Mouse (Mus musculus) small intestine, adult 2 months (tissue): ENCODE measurements at regions not wholly inside any gene's neighbourhood (a gene's known extent, or its start where the extent isn't known, plus 50 kb on each side); places are given as distances from the start of the nearest gene placed in this dataset.

Source experiments
- CTCF ChIP-seq: fragments of 200-500 bp; IDR thresholded peaks from 2 replicates; pipeline ENCODE4 v1.5.1; 2012; ENCODE audit warnings: low read depth, mild to moderate bottlenecking, control low read depth, inconsistent platforms, low read length, moderate library complexity, mixed read lengths; ENCODE audit not compliant: insufficient replicate concordance, insufficient read length; ENCODE audit errors: extremely low read depth
- POLR2A ChIP-seq: fragments of 200-500 bp; IDR thresholded peaks from 2 replicates; pipeline ENCODE4 v1.6.1; 2012; ENCODE audit warnings: low read depth, mild to moderate bottlenecking, control low read depth, inconsistent platforms, low read length, moderate library complexity

DNA sequence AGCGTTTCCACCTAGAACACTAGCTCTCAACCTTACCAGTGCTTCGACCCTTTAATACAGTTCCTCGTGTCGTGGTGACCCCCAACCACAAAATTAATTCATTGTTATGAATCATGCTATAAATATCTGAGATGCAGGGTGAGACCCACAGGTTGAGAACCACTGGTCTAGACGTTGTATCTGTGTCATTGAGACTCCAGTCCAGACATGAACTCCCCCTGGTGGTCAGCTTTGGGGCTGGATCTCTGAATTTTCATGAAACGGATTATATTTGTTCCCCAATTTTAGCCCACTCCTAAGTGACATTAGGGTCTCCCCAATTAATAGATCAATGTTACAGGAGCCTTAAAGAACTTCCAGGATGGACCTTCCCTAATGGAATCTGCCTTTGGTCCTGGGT, 81.3 kb upstream of the Tmem150c start:
- TF ChIP-seq CTCF: peak; percentile 34; the same call in 1 of the 2 replicates
- TF ChIP-seq POLR2A: no peak
